Mouse (Mus musculus) kidney, embryonic 15.5 days (tissue): ENCODE measurements around the gene Map3k3. TPM values are rescaled to one million over a fixed set of nuclear protein-coding genes. Genes with fewer than 3 reads are reported as not detected.

ENCODE experiments used
- ATAC-seq: fragments of 200-750 bp; cut with Nextera tagmentation; replicated peaks from 2 replicates; pipeline ENCODE4 v1.8.0; 2017; ENCODE audit warnings: moderate TSS enrichment; ENCODE audit not compliant: low FRiP score
- H3K27ac ChIP-seq: fragments of 300-500 bp; sonication (generic); 2 replicates; pipeline ENCODE4 v1.5.1; 2015; ENCODE audit warnings: mild to moderate bottlenecking, inconsistent platforms
- H3K27me3 ChIP-seq: fragments of 300-500 bp; sonication (generic); 2 replicates; pipeline ENCODE4 v1.6.1; 2015; ENCODE audit warnings: inconsistent platforms
- H3K36me3 ChIP-seq: fragments of 300-500 bp; sonication (generic); 2 replicates; pipeline ENCODE4 v1.6.1; 2015; ENCODE audit warnings: inconsistent platforms
- H3K4me1 ChIP-seq: fragments of 300-500 bp; sonication (generic); 2 replicates; pipeline ENCODE4 v1.6.1; 2015; ENCODE audit warnings: inconsistent platforms
- H3K4me2 ChIP-seq: fragments of 300-500 bp; sonication (generic); 2 replicates; pipeline ENCODE4 v1.6.1; 2015; ENCODE audit warnings: moderate library complexity, mild to moderate bottlenecking, inconsistent platforms
- H3K4me3 ChIP-seq: fragments of 300-500 bp; sonication (generic); replicated peaks from 2 replicates; pipeline ENCODE4 v1.5.1; 2015; ENCODE audit warnings: mild to moderate bottlenecking, inconsistent platforms
- H3K9ac ChIP-seq: fragments of 300-500 bp; sonication (generic); 2 replicates; pipeline ENCODE4 v1.6.1; 2015; ENCODE audit warnings: mild to moderate bottlenecking, inconsistent platforms
- H3K9me3 ChIP-seq: fragments of 300-500 bp; sonication (generic); replicated peaks from 2 replicates; pipeline ENCODE4 v1.6.1; 2016; ENCODE audit warnings: inconsistent platforms
- WGBS: fragments of 180-500 bp; shearing (Covaris S2); methylation state at CpG from one replicate; pipeline ENCODE4 v1.1.7; 2015; ENCODE audit warnings: mixed read lengths; 5-methylcytosine and 5-hydroxymethylcytosine counted together
- polyA plus RNA-seq: library from polyadenylated mRNA; unstranded; fragments of >200 nt; fragmentation: Nextera tagmentation; extraction: Ambion mirVana; gene quantifications from 2 replicates; pipeline ENCODE4 v1.2.1, GENCODE M21; 2015

Map3k3 gene
- polyA plus RNA-seq, 1 experiment from 2014 or later = 24.3 TPM

DNA sequence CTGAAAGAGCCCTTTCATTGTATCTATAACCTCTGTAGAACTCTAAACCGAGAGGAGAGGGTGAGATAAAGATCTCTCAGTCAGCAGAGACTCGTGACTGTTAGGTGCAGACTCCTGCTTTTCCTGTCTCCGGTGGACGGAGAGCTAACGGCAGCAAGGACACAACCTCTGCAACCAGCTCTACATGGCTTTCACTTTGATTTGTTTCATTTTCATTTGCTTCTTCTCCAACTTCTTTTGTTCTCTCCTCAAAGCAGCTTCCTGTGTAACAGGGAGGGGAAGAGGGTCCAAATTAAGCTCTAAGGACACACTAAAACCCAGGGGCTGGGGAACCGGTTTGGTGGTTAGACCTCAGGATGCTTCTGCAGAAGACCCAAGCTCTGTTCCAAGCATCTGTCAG, 116.3 kb downstream of the Map3k3 start:
- no peak overlapping the region for H3K4me2 ChIP-seq
- WGBS = 72% methylated on average over 6 of the region's 6 CpGs
- no peak overlapping the region for H3K4me3 ChIP-seq
- H3K27me3 ChIP-seq = no peaks in the 10 kb centered on the region
- H3K27ac ChIP-seq = no peak overlapping the region
- peaks cover 89% of the 10 kb centered on the region for H3K36me3 ChIP-seq
- no peak overlapping the region for H3K9ac ChIP-seq
- ATAC-seq = no peak
- no peaks in the 10 kb centered on the region for H3K4me1 ChIP-seq
- no peaks in the 10 kb centered on the region for H3K9me3 ChIP-seq

- Histone ChIP-seq H3K4me2 (no peak overlapping the region), H3K4me3 (no peak overlapping the region), H3K27ac (no peak overlapping the region), H3K36me3 (peaks cover 94% of the 10 kb centered on the region), H3K4me1 (no peaks in the 10 kb centered on the region), H3K27me3 (no peaks in the 10 kb centered on the region), H3K9ac (no peak overlapping the region), H3K9me3 (no peaks in the 10 kb centered on the region)
- 90% methylated on average over 19 of the region's 19 CpGs for WGBS
- no peak for ATAC-seq
Measured at GRCm38 (mm10) chr11:106201337-106202122, 117.1 kb downstream of the Map3k3 start.

- Histone ChIP-seq H3K27me3 (no peaks in the 10 kb centered on the region), H3K4me2 (no peak within 1 kb of the TSS), H3K9me3 (no peaks in the 10 kb centered on the region), H3K9ac (no peak within 1 kb of the TSS), H3K36me3 (peaks cover 94% of the 10 kb centered on the region), H3K4me3 (no peak within 1 kb of the TSS), H3K27ac (no peak within 1 kb of the TSS), H3K4me1 (no peaks in the 10 kb centered on the region)
- 87% methylated on average over 5 of the region's 5 CpGs for whole genome bisulfite sequencing
- no peak for ATAC-seq
Measured at GRCm38 (mm10) chr11:106202123-106202465, 117.7 kb downstream of the Map3k3 start, which contains the start of gene Strada. Gene Strada (minus strand): TSS chr11:106202168.

Other genes starting within 250 kb of the Map3k3 start
- 28.9 and 39.8 TPM in 2 replicates for gene Cyb561, start 131.3 kb upstream of the Map3k3 start, polyA plus RNA-seq
- gene Ace, start 116.7 kb upstream of the Map3k3 start, polyA plus RNA-seq = 9.8 and 11.1 TPM in 2 replicates
- gene Ace3, start 89.9 kb upstream of the Map3k3 start, polyA plus RNA-seq = not detected in 2 replicates
- gene Kcnh6, start 76.5 kb upstream of the Map3k3 start, polyA plus RNA-seq = 0.26 and 0.39 TPM in 2 replicates
- gene Dcaf7, start 47.7 kb upstream of the Map3k3 start, polyA plus RNA-seq = 62.9 and 67.4 TPM in 2 replicates
- gene Taco1, start 18.6 kb upstream of the Map3k3 start, polyA plus RNA-seq = 11.4 and 12.1 TPM in 2 replicates
- gene Gm10840, start 76.2 kb downstream of the Map3k3 start, polyA plus RNA-seq = not detected in 2 replicates
- 201 and 217 TPM in 2 replicates for gene Limd2, start 76.2 kb downstream of the Map3k3 start, polyA plus RNA-seq
- gene Strada, start 117.6 kb downstream of the Map3k3 start, polyA plus RNA-seq = 28.6 and 31.5 TPM in 2 replicates
- 85.4 and 89.5 TPM in 2 replicates for gene Ccdc47, start 131.7 kb downstream of the Map3k3 start, polyA plus RNA-seq
- 75.9 and 77.8 TPM in 2 replicates for gene Ddx42, start 132.3 kb downstream of the Map3k3 start, polyA plus RNA-seq
- 64.3 and 70.2 TPM in 2 replicates for gene Ftsj3, start 171.5 kb downstream of the Map3k3 start, polyA plus RNA-seq
- 303 and 306 TPM in 2 replicates for gene Psmc5, start 171.5 kb downstream of the Map3k3 start, polyA plus RNA-seq
- 57.8 and 59.0 TPM in 2 replicates for gene Smarcd2, start 188.4 kb downstream of the Map3k3 start, polyA plus RNA-seq
- gene Tcam1, start 192.1 kb downstream of the Map3k3 start, polyA plus RNA-seq = 0.65 and 0.82 TPM in 2 replicates
- not detected in 2 replicates for gene Gh, start 217.3 kb downstream of the Map3k3 start, polyA plus RNA-seq
- 6.8 and 7.3 TPM in 2 replicates for gene Cd79b, start 230.1 kb downstream of the Map3k3 start, polyA plus RNA-seq